ENCODE assay signal across 18 mouse cellular contexts in the genomic region with DNA sequence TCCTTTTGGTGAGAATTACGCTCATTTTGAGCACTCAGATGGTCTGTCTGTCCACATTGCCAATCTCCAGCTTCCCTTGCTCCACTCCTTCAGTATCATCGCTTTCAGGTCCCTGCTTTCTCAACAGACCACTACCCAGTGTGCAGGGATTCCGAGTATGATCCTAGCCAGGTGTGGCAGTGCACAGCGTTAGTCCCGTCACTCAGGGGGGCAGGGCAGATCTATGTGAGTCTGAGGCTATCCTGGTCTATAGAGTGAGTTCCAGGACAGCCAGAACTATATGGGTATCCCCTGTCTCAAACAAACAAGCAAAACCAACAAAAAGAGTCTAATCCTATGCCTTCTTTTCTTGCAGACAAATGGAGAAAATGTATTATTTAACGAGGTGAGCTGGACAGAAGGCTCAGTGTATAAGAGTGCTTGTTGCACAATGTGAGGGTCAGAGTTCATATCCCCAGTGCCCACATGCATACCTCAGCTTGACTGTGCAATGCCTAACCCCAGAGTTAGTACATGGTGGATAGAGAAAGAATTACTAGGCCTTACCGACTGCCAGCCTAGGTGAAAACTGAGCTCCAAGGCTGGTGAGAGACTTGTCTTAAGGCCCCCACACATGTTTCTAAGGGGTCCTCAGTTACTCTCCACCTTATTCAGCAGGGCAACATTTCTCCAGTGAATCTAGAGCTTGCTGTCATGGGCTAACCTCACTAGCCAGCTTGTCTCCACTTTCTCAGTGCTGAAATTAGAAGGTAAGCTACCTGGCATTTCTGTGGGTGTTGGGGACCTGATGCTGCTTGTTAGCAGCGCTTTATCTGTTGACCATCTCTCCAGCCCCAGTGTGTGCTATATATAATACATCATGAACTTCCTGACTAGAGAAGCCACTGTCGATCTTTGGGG. TPM values are rescaled to one million over a fixed set of nuclear protein-coding genes. Genes with fewer than 3 reads are reported as not detected.
DNase-seq lines count a peak whose midpoint lies in the region; ATAC-seq lines count a peak whose summit lies in the region.
"Had no signal": no experiment of that assay in that cellular context is flagged by ENCODE, and none has a peak within 500 bp of the region (broad histone marks: within the 10 kb centered on the region; RNA-seq: fewer than 3 reads in every experiment).

No protein-coding gene starts in this region.

- no peak overlapping the region for H3K4me2 ChIP-seq in limb, embryonic 11.5 days (ENCODE audit: low read depth, severe bottlenecking)
- no peak overlapping the region for H3K4me2 ChIP-seq in liver, embryonic 15.5 days
- H3K4me2 ChIP-seq: kidney, embryonic 15.5 days; midbrain, embryonic 12.5 days; neural tube, embryonic 12.5 days had no signal

- H3K9ac ChIP-seq in limb, embryonic 11.5 days (ENCODE audit: low read length): no peak overlapping the region
- H3K9ac ChIP-seq in liver, embryonic 15.5 days: no peak overlapping the region
- H3K9ac ChIP-seq: kidney, embryonic 15.5 days; midbrain, embryonic 12.5 days; neural tube, embryonic 12.5 days had no signal

- 77% methylated on average over 9 of the region's 9 CpGs for WGBS in limb, embryonic 11.5 days
- 63% methylated on average over 9 of the region's 9 CpGs for WGBS in liver, embryonic 15.5 days (ENCODE audit: insufficient replicate concordance)

- H3K36me3 ChIP-seq in limb, embryonic 11.5 days (ENCODE audit: control insufficient read depth, insufficient read depth, low read length): no peaks in the 10 kb centered on the region
- no peaks in the 10 kb centered on the region for H3K36me3 ChIP-seq in liver, embryonic 15.5 days (replicated peaks)
- H3K36me3 ChIP-seq: kidney, embryonic 15.5 days; midbrain, embryonic 12.5 days; neural tube, embryonic 12.5 days had no signal

- no peaks in the 10 kb centered on the region for H3K27me3 ChIP-seq in limb, embryonic 11.5 days (ENCODE audit: control insufficient read depth, insufficient read depth, low read length)
- H3K27me3 ChIP-seq in liver, embryonic 15.5 days: no peaks in the 10 kb centered on the region
- H3K27me3 ChIP-seq: kidney, embryonic 15.5 days; neural tube, embryonic 12.5 days; Patski had no signal

- 0 out of 2 replicates have a peak overlapping the region, but pooled peaks have one; percentile 36 for H3K27ac ChIP-seq in limb, embryonic 11.5 days (replicated peaks; ENCODE audit: low read depth, low read length)
- peak overlapping the region; percentile 21; the same call in 1 of the 2 replicates for H3K27ac ChIP-seq in liver, embryonic 15.5 days (replicated peaks)
- H3K27ac ChIP-seq: kidney, embryonic 15.5 days; midbrain, embryonic 12.5 days; neural tube, embryonic 12.5 days had no signal

- no peaks in the 10 kb centered on the region for H3K9me3 ChIP-seq in limb, embryonic 11.5 days (ENCODE audit: control insufficient read depth, low read length)
- no peaks in the 10 kb centered on the region for H3K9me3 ChIP-seq in liver, embryonic 15.5 days (replicated peaks)
- H3K9me3 ChIP-seq: kidney, embryonic 15.5 days; midbrain, embryonic 12.5 days; neural tube, embryonic 12.5 days had no signal

- H3K4me1 ChIP-seq in limb, embryonic 11.5 days (ENCODE audit: control insufficient read depth, insufficient read depth, low read length): peaks cover 4% of the 10 kb centered on the region; the same call in 1 of the 2 replicates
- peaks cover 45% of the 10 kb centered on the region for H3K4me1 ChIP-seq in liver, embryonic 15.5 days (replicated peaks)
- H3K4me1 ChIP-seq: kidney, embryonic 15.5 days; midbrain, embryonic 12.5 days; neural tube, embryonic 12.5 days had no signal

- no peak overlapping the region for H3K4me3 ChIP-seq in limb, embryonic 11.5 days (ENCODE audit: low read depth, low read length)
- H3K4me3 ChIP-seq in liver, embryonic 15.5 days (replicated peaks): no peak overlapping the region
- H3K4me3 ChIP-seq: kidney, embryonic 15.5 days; midbrain, embryonic 12.5 days; neural tube, embryonic 12.5 days had no signal

- ATAC-seq in limb, embryonic 11.5 days (ENCODE audit: insufficient number of reproducible peaks, low FRiP score, low TSS enrichment, low read depth): no peak
- ATAC-seq in liver, embryonic 15.5 days (ENCODE audit: insufficient read depth): peak; percentile 65
- no peak for ATAC-seq in activated CD4-positive, CD25-positive, alpha-beta regulatory T cell, adult 4 months
- ATAC-seq: Patski had no signal

- DNase-seq in 416B (ENCODE audit: low read depth) (peak; percentile 47), adipocyte (ENCODE audit: low spot score) (peak; percentile 13)
- DNase-seq in limb, embryonic 11.5 days (ENCODE audit: low spot score): no peak
- no peak for DNase-seq in layer of hippocampus, adult 8-10 months (ENCODE audit: low spot score in 2 of 2)
- DNase-seq in heart, postnatal 4 days: no peak
- DNase-seq: adrenal gland, postnatal 25 days; cerebellum, adult 11-12 months; cerebellum, postnatal 36 days; gastrocnemius, postnatal 25 days; lung, adult 2 months; right cerebral cortex, adult 18-20 months; thymus, postnatal 25 days had no signal

RNA-seq across cellular contexts. Expression of gene St7, which starts 35.4 kb away (rescaled TPM):
- polyA plus RNA-seq in limb, embryonic 11.5 days (2014; fragmentation: Nextera tagmentation; extraction: Ambion mirVana): 20.0 and 20.9 TPM in 2 replicates
- polyA plus RNA-seq in liver, embryonic 15.5 days (2015; fragmentation: Nextera tagmentation; extraction: Ambion mirVana): 9.7 and 10.7 TPM in 2 replicates
- polyA plus RNA-seq in activated CD4-positive, CD25-positive, alpha-beta regulatory T cell, adult 4 months (2017; shearing (Covaris generic)): 1 to 10 TPM; 4.2 to 4.6 TPM
- total RNA-seq in layer of hippocampus, adult 8-10 months (2022): 10 to 100 TPM; 31.5 to 58.0 (median 46.3) TPM
- 10 to 100 TPM; 33.5 to 35.9 TPM for total RNA-seq in heart, postnatal 4 days (2021)

Comparison
In these comparisons a context has a peak if more than half of its experiments do, and no peak if none do; other contexts are left out.
1. DNase-seq: peak in 416B (single experiment) and adipocyte (single experiment); none in limb, embryonic 11.5 days (single experiment), layer of hippocampus, adult 8-10 months (0 of 2) and heart, postnatal 4 days (single experiment).